Mouse (Mus musculus) CH12.LX (cell line): ENCODE measurements at regions not wholly inside any gene's neighbourhood (a gene's known extent, or its start where the extent isn't known, plus 50 kb on each side); places are given as distances from the start of the nearest gene placed in this dataset.

Source experiments
- DNase-seq: peaks from one replicate; pipeline ENCODE4 v3.0.0-alpha.2; 2013; ENCODE audit errors: extremely low read depth
- H3K27ac ChIP-seq: 2 replicates; pipeline ENCODE4 v1.5.1; 2012; ENCODE audit warnings: low read depth, mild to moderate bottlenecking, control low read depth, moderate library complexity; ENCODE audit not compliant: insufficient read depth
- H3K27me3 ChIP-seq: replicated peaks from 2 replicates; pipeline ENCODE3; 2012; ENCODE audit warnings: inconsistent platforms
- H3K36me3 ChIP-seq, 2 experiments: replicated peaks in 1 of 2; 2 replicates each; pipeline versions ENCODE3 to v1.6.1; 2012; ENCODE audit warnings: inconsistent platforms in 1 of 2, low read length in 1 of 2, mild to moderate bottlenecking in 1 of 2, mixed read lengths in 1 of 2, moderate library complexity in 1 of 2; ENCODE audit not compliant: control insufficient read depth in 1 of 2, insufficient read depth in 1 of 2
- H3K4me1 ChIP-seq, 2 experiments: 2 replicates each; pipeline ENCODE4 v1.6.1; 2012; ENCODE audit warnings: inconsistent platforms in 1 of 2, moderate library complexity in 1 of 2; ENCODE audit not compliant: insufficient read depth in 2 of 2, control insufficient read depth in 1 of 2
- H3K4me2 ChIP-seq: 2 replicates; pipeline ENCODE4 v1.6.1; 2012; ENCODE audit warnings: low read depth, mild to moderate bottlenecking, control low read depth; ENCODE audit not compliant: poor library complexity, insufficient read depth, severe bottlenecking
- H3K4me3 ChIP-seq, 3 experiments: fragments of 150-350 bp in 1 of 3; sonication (generic) in 1 of 3; replicated peaks in 1 of 3; 2 replicates each; pipeline versions ENCODE3 to v1.5.1; 2011 to 2012; ENCODE audit warnings: low read depth in 2 of 3, low read length in 2 of 3, mild to moderate bottlenecking in 2 of 3, moderate library complexity in 2 of 3, control low read depth in 1 of 3, improper control_type of control experiment in 1 of 3, inconsistent platforms in 1 of 3, mixed read lengths in 1 of 3; ENCODE audit not compliant: poor library complexity in 1 of 3
- H3K79me2 ChIP-seq: replicated peaks from 2 replicates; pipeline ENCODE4 v1.6.1; 2012; ENCODE audit warnings: mild to moderate bottlenecking, moderate library complexity; ENCODE audit not compliant: control insufficient read depth, poor library complexity, insufficient read depth, severe bottlenecking; ENCODE audit errors: extremely low read depth
- H3K9ac ChIP-seq: 2 replicates; pipeline ENCODE4 v1.6.1; 2012; ENCODE audit warnings: low read depth, mild to moderate bottlenecking, control low read depth, moderate library complexity; ENCODE audit not compliant: insufficient read depth
- H3K9me3 ChIP-seq: replicated peaks from 2 replicates; pipeline ENCODE3; 2012; ENCODE audit warnings: low read length, inconsistent platforms, mixed read lengths
- BHLHE40 ChIP-seq: IDR thresholded peaks from 2 replicates; pipeline ENCODE4 v1.6.1; 2011; ENCODE audit warnings: mild to moderate bottlenecking, low read depth, low read length, improper control_type of control experiment
- CHD2 ChIP-seq: IDR thresholded peaks from 2 replicates; pipeline ENCODE4 v1.6.1; 2011; ENCODE audit warnings: low read length, improper control_type of control experiment
- CTCF ChIP-seq, 2 experiments: IDR thresholded peaks in 1 of 2; conservative IDR thresholded peaks in 1 of 2; 2 replicates each; pipeline ENCODE4 v1.5.1; 2011 to 2012; ENCODE audit warnings: low read depth in 2 of 2, low read length in 2 of 2, improper control_type of control experiment in 1 of 2, inconsistent platforms in 1 of 2, mild to moderate bottlenecking in 1 of 2, moderate library complexity in 1 of 2
- E2F4 ChIP-seq: IDR thresholded peaks from 2 replicates; pipeline ENCODE4 v1.6.1; 2011; ENCODE audit warnings: low read depth, low read length, improper control_type of control experiment; ENCODE audit not compliant: insufficient replicate concordance
- HCFC1 ChIP-seq: IDR thresholded peaks from 2 replicates; pipeline ENCODE4 v1.6.1; 2012; ENCODE audit warnings: low read depth, mild to moderate bottlenecking, inconsistent platforms, low read length, improper control_type of control experiment
- JUN ChIP-seq: IDR thresholded peaks from 2 replicates; pipeline ENCODE4 v1.6.1; 2011; ENCODE audit warnings: low read depth, mild to moderate bottlenecking, low read length, improper control_type of control experiment, moderate library complexity; ENCODE audit not compliant: insufficient read depth
- MAZ ChIP-seq: IDR thresholded peaks from 2 replicates; pipeline ENCODE4 v1.6.1; 2012; ENCODE audit warnings: low read depth, mild to moderate bottlenecking, inconsistent platforms, low read length, improper control_type of control experiment, moderate library complexity
- MEF2A ChIP-seq: IDR thresholded peaks from 2 replicates; pipeline ENCODE4 v1.6.1; 2014; ENCODE audit warnings: low read depth, mild to moderate bottlenecking, inconsistent platforms, low read length, improper control_type of control experiment, borderline replicate concordance
- NELFE ChIP-seq: IDR thresholded peaks from 2 replicates; pipeline ENCODE4 v1.6.1; 2011; ENCODE audit warnings: low read depth, low read length, improper control_type of control experiment
- NRF1 ChIP-seq: IDR thresholded peaks from 2 replicates; pipeline ENCODE4 v1.6.1; 2014; ENCODE audit warnings: low read depth, mild to moderate bottlenecking, inconsistent platforms, low read length, improper control_type of control experiment, moderate library complexity
- POLR2A ChIP-seq: IDR thresholded peaks from 2 replicates; pipeline ENCODE4 v1.6.1; 2011; ENCODE audit warnings: low read depth, mild to moderate bottlenecking, improper control_type of control experiment, low read length
- POLR2AphosphoS2 ChIP-seq: IDR thresholded peaks from 2 replicates; pipeline ENCODE4 v1.6.1; 2011; ENCODE audit warnings: low read depth, low read length, improper control_type of control experiment
- RCOR1 ChIP-seq: conservative IDR thresholded peaks from 2 replicates; pipeline ENCODE4 v1.6.1; 2012; ENCODE audit warnings: low read depth, mild to moderate bottlenecking, inconsistent platforms, low read length, improper control_type of control experiment
- SMC3 ChIP-seq: IDR thresholded peaks from 2 replicates; pipeline ENCODE4 v1.6.1; 2011; ENCODE audit warnings: low read depth, low read length, improper control_type of control experiment
- TBP ChIP-seq: conservative IDR thresholded peaks from 2 replicates; pipeline ENCODE4 v1.6.1; 2011; ENCODE audit warnings: low read depth, low read length, improper control_type of control experiment
- TCF12 ChIP-seq: IDR thresholded peaks from 2 replicates; pipeline ENCODE4 v1.6.1; 2014; ENCODE audit warnings: low read depth, mild to moderate bottlenecking, inconsistent platforms, low read length, improper control_type of control experiment
- UBTF ChIP-seq: IDR thresholded peaks from 2 replicates; pipeline ENCODE4 v1.6.1; 2012; ENCODE audit warnings: low read depth, mild to moderate bottlenecking, inconsistent platforms, low read length, improper control_type of control experiment, moderate library complexity
- USF1 ChIP-seq: IDR thresholded peaks from 2 replicates; pipeline ENCODE4 v1.6.1; 2014; ENCODE audit warnings: low read depth, mild to moderate bottlenecking, inconsistent platforms, low read length, improper control_type of control experiment
- ZMIZ1 ChIP-seq: IDR thresholded peaks from 2 replicates; pipeline ENCODE4 v1.6.1; 2012; ENCODE audit warnings: low read depth, mild to moderate bottlenecking, inconsistent platforms, low read length, improper control_type of control experiment
- dilution Hi-C: fragments of 300-500 bp; cut with MboI; formaldehyde crosslinking; loops from 2 replicates; pipeline ENCODE4 v1.14.3; 2020; ENCODE audit warnings: low sequenced_read_pairs; ENCODE audit not compliant: extremely low pct_unique_long_range_greater_than_20kb, extremely low pct_ligation_motif_present
- in situ Hi-C: fragments of 300-500 bp; cut with MboI; formaldehyde crosslinking; loops from 3 replicates; pipeline ENCODE4 v1.14.3; 2019; ENCODE audit warnings: low sequenced_read_pairs, low pct_ligation_motif_present, low pct_unique_long_range_greater_than_20kb, mixed read lengths

- no peak overlapping the region for H3K4me2 ChIP-seq
- TF ChIP-seq MAZ (no peak), NRF1 (no peak), USF1 (no peak), RCOR1 (no peak), HCFC1 (no peak), CHD2 (no peak), MEF2A (no peak), POLR2A (no peak), SMC3 (no peak), JUN (no peak), POLR2AphosphoS2 (no peak), NELFE (no peak), BHLHE40 (no peak), CTCF (conservative IDR thresholded peaks at IDR 0.05 in 1 of 2, IDR thresholded peaks at IDR 0.05 in 1 of 2; ENCODE audit: low read depth in 2 of 2, low read length in 2 of 2) (no peak), TBP (no peak)
- no peak overlapping the region for H3K27ac ChIP-seq
- in situ Hi-C loops (no loop called here), dilution Hi-C loops (no loop called here)
- no peak overlapping the region for H3K9ac ChIP-seq
- peaks cover 26% of the 10 kb centered on the region for H3K27me3 ChIP-seq
- no peak for DNase-seq
- no peaks in the 10 kb centered on the region for H3K9me3 ChIP-seq
- H3K4me3 ChIP-seq, result no peak overlapping the region
- H3K4me1 ChIP-seq, result peaks cover 0 to 11% of the 10 kb centered on the region in 2 experiments; a peak in 2 of 4 replicates
- no peaks in the 10 kb centered on the region for H3K79me2 ChIP-seq
- H3K36me3 ChIP-seq, result no peaks in the 10 kb centered on the region
Measured at GRCm38 (mm10) chr2:166383356-166383755, 227.9 kb upstream of the Sulf2 start.

GRCm38 (mm10) chr2:166382180-166382579 is 226.7 kb upstream of the Sulf2 start:
- dilution Hi-C loops, result no loop called here

More at GRCm38 (mm10) chr2:166382180-166382579, 226.7 kb upstream of the Sulf2 start:
- Histone ChIP-seq H3K27me3 (peaks cover 37% of the 10 kb centered on the region), H3K4me1 (peaks cover 0 to 11% of the 10 kb centered on the region in 2 experiments; a peak in 2 of 4 replicates), H3K79me2 (no peaks in the 10 kb centered on the region), H3K9ac (no peak overlapping the region), H3K4me2 (no peak overlapping the region), H3K9me3 (no peaks in the 10 kb centered on the region), H3K27ac (no peak overlapping the region), H3K4me3 (no peak overlapping the region), H3K36me3 (no peaks in the 10 kb centered on the region)
- no peak for TF ChIP-seq JUN
- no peak for TF ChIP-seq NELFE
- no peak for TF ChIP-seq RCOR1
- no peak for TF ChIP-seq SMC3
- no peak for TF ChIP-seq E2F4
- no peak for TF ChIP-seq TCF12
- TF ChIP-seq ZMIZ1, result no peak
- TF ChIP-seq UBTF, result no peak
- no peak for DNase-seq
- in situ Hi-C loops, result no loop called here
